Mouse (Mus musculus) stomach, embryonic 16.5 days (tissue): ENCODE measurements at regions not wholly inside any gene's neighbourhood (a gene's known extent, or its start where the extent isn't known, plus 50 kb on each side); places are given as distances from the start of the nearest gene placed in this dataset.
A peak's percentile ranks its signal among the peaks of the same experiment; 100 is the strongest.
"Not testable (repeated sequence)": the region's sequence is repeated elsewhere in the genome, so short reads cannot be mapped to it uniquely, and the experiment has no call there.

Source experiments
- ATAC-seq: fragments of 200-750 bp; cut with Nextera tagmentation; 2 replicates; pipeline ENCODE4 v1.8.0; 2017; ENCODE audit warnings: moderate number of reproducible peaks, moderate TSS enrichment; ENCODE audit not compliant: insufficient read depth, low FRiP score
- H3K27ac ChIP-seq: fragments of 300-500 bp; sonication (generic); 2 replicates; pipeline ENCODE4 v1.5.1; 2014; ENCODE audit warnings: low read length
- H3K27me3 ChIP-seq: fragments of 300-500 bp; sonication (generic); 2 replicates; pipeline ENCODE4 v1.6.1; 2014; ENCODE audit warnings: low read length, control low read depth, mixed read lengths; ENCODE audit not compliant: control insufficient read depth, insufficient read depth
- H3K36me3 ChIP-seq: fragments of 300-500 bp; sonication (generic); 2 replicates; pipeline ENCODE4 v1.6.1; 2014; ENCODE audit warnings: low read length; ENCODE audit not compliant: control insufficient read depth, insufficient read depth
- H3K4me1 ChIP-seq: fragments of 300-500 bp; sonication (generic); 2 replicates; pipeline ENCODE4 v1.6.1; 2014; ENCODE audit warnings: low read length, control low read depth, mixed read lengths; ENCODE audit not compliant: control insufficient read depth, insufficient read depth
- H3K4me2 ChIP-seq: fragments of 300-500 bp; sonication (generic); 2 replicates; pipeline ENCODE4 v1.6.1; 2014; ENCODE audit warnings: low read depth, low read length, mixed read lengths
- H3K4me3 ChIP-seq: fragments of 300-500 bp; sonication (generic); replicated peaks from 2 replicates; pipeline ENCODE4 v1.5.1; 2014; ENCODE audit warnings: mild to moderate bottlenecking, low read length
- H3K9ac ChIP-seq: fragments of 300-500 bp; sonication (generic); 2 replicates; pipeline ENCODE4 v1.6.1; 2014; ENCODE audit warnings: low read length
- H3K9me3 ChIP-seq: fragments of 300-500 bp; sonication (generic); replicated peaks from 2 replicates; pipeline ENCODE4 v1.6.1; 2016; ENCODE audit warnings: low read length, control low read depth; ENCODE audit not compliant: control insufficient read depth
- WGBS: fragments of 180-500 bp; shearing (Covaris S2); extraction: QIAGEN DNeasy Blood & Tissue Kit; methylation state at CpG from one replicate; pipeline ENCODE4 v1.1.7; 2014; 5-methylcytosine and 5-hydroxymethylcytosine counted together

GRCm38 (mm10) chr10:99320797-99321196 is 57.8 kb downstream of the Dusp6 start:
- Histone ChIP-seq H3K36me3 (no peaks in the 10 kb centered on the region; the same call in 1 of the 2 replicates), H3K4me2 (no peak overlapping the region), H3K27ac (no peak overlapping the region), H3K4me1 (no peaks in the 10 kb centered on the region), H3K9ac (no peak overlapping the region), H3K27me3 (no peaks in the 10 kb centered on the region), H3K4me3 (no peak overlapping the region), H3K9me3 (no peaks in the 10 kb centered on the region)
- WGBS = 38% methylated on average over 8 of the region's 8 CpGs
- no peak for ATAC-seq

GRCm38 (mm10) chr10:99323358-99323757 is 60.3 kb downstream of the Dusp6 start:
- H3K4me1 ChIP-seq = no peaks in the 10 kb centered on the region
- no peak overlapping the region for H3K9ac ChIP-seq
- 75% methylated on average over 8 of the region's 8 CpGs for WGBS
- no peaks in the 10 kb centered on the region for H3K27me3 ChIP-seq
- H3K4me3 ChIP-seq = no peak overlapping the region
- no peak for ATAC-seq
- no peak overlapping the region for H3K4me2 ChIP-seq
- H3K36me3 ChIP-seq = no peaks in the 10 kb centered on the region; the same call in 1 of the 2 replicates
- no peak overlapping the region for H3K27ac ChIP-seq
- no peaks in the 10 kb centered on the region for H3K9me3 ChIP-seq

DNA sequence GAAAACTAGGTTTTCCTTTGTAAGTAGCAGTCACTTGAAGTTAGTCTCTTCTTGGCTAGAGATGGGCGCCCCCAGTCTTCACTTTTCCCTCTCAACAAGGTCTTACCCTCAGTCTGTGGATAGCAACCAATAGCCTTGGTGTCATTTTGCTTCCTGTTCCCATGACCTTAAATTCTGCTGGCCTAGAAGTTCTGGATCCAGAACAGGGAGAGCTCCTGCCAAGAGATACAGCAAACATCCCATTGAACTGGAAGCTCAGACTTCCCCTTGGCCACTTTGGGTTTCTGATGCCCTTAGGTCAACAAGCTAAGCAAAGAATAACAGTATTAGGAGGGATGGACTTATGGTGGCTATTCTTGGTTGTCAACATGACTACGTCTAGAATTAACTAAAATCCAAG is 64.5 kb downstream of the Dusp6 start:
- no peaks in the 10 kb centered on the region for H3K9me3 ChIP-seq
- 86% methylated on average over 2 of the region's 2 CpGs for WGBS
- no peak for ATAC-seq
- H3K4me1 ChIP-seq = no peaks in the 10 kb centered on the region
- H3K4me2 ChIP-seq = no peak overlapping the region
- no peaks in the 10 kb centered on the region for H3K27me3 ChIP-seq
- no peak overlapping the region for H3K9ac ChIP-seq
- no peaks in the 10 kb centered on the region; the same call in 1 of the 2 replicates for H3K36me3 ChIP-seq
- no peak overlapping the region for H3K4me3 ChIP-seq
- H3K27ac ChIP-seq = no peak overlapping the region

GRCm38 (mm10) chr10:99328568-99328967 is 65.5 kb downstream of the Dusp6 start:
- H3K36me3 ChIP-seq = no peaks in the 10 kb centered on the region; the same call in 1 of the 2 replicates
- no peak overlapping the region for H3K9ac ChIP-seq
- H3K27me3 ChIP-seq = no peaks in the 10 kb centered on the region
- H3K4me3 ChIP-seq = no peak overlapping the region
- no peak overlapping the region for H3K27ac ChIP-seq
- ATAC-seq = no peak
- 90% methylated on average over 8 of the region's 8 CpGs for WGBS
- H3K9me3 ChIP-seq = no peaks in the 10 kb centered on the region
- H3K4me2 ChIP-seq = no peak overlapping the region
- no peaks in the 10 kb centered on the region for H3K4me1 ChIP-seq

DNA sequence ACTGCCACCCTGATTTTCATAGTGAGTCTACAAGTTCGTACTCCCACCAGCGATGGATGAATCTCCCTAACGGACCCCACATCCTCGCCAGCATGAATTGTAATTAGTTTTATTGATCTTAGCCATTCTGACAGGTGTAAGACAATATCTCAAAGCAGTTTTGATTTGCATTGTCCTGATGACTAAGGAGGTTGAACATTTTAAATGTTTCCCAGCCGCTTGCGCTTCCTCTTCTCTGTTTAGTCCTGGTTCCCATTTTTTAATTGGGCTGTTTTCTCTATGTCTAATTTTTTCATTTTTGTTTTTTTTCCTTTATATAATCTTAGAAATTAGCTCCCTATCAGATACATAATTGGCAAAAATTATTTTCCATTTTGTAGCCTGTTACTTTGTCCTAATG is 66.4 kb downstream of the Dusp6 start:
- Histone ChIP-seq H3K9ac (no peak overlapping the region), H3K27ac (no peak overlapping the region), H3K4me1 (no peaks in the 10 kb centered on the region), H3K36me3 (no peaks in the 10 kb centered on the region), H3K4me2 (no peak overlapping the region), H3K27me3 (no peaks in the 10 kb centered on the region), H3K9me3 (no peaks in the 10 kb centered on the region), H3K4me3 (no peak overlapping the region)
- no peak for ATAC-seq
- 88% methylated on average over 6 of the region's 6 CpGs for WGBS

- no peak overlapping the region for H3K4me2 ChIP-seq
- H3K9me3 ChIP-seq = no peaks in the 10 kb centered on the region
- no peak for ATAC-seq
- no peak overlapping the region for H3K27ac ChIP-seq
- H3K4me1 ChIP-seq = no peaks in the 10 kb centered on the region
- 56% methylated on average over 7 of the region's 7 CpGs for WGBS
- H3K4me3 ChIP-seq = no peak overlapping the region
- H3K9ac ChIP-seq = no peak overlapping the region
- H3K36me3 ChIP-seq = no peaks in the 10 kb centered on the region
- no peaks in the 10 kb centered on the region for H3K27me3 ChIP-seq
Observed at GRCm38 (mm10) chr10:99330519-99330918, 67.5 kb downstream of the Dusp6 start.

- Histone ChIP-seq H3K27me3 (no peaks in the 10 kb centered on the region), H3K36me3 (no peaks in the 10 kb centered on the region), H3K9me3 (no peaks in the 10 kb centered on the region), H3K4me3 (no peak overlapping the region), H3K4me2 (no peak overlapping the region), H3K27ac (no peak overlapping the region), H3K9ac (no peak overlapping the region), H3K4me1 (no peaks in the 10 kb centered on the region)
- ATAC-seq = peak; percentile 29; the same call in 1 of the 2 replicates
- WGBS = 80% methylated on average over 12 of the region's 12 CpGs
Observed at GRCm38 (mm10) chr10:99331876-99332275, 68.8 kb downstream of the Dusp6 start.

DNA sequence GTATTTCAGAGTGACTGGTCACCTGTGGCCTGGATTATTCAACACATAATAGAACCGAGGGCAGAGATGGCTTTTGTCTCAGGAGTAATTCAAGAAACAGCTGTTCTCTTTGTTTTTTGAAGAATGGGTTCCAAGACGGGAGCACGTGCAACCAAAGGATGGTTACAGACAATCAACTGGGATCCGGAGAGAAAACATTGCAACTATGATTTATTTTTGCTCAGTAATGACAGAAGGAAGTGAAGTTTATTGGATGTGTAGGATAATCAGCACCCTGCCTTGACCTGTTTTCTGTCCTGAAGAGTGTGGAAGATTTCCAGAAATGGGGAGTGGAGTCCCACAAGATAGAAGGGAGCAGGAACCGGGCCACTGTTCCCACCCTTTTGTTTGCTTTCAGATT is 70.8 kb downstream of the Dusp6 start:
- no peak overlapping the region for H3K9ac ChIP-seq
- H3K27ac ChIP-seq = no peak overlapping the region
- H3K9me3 ChIP-seq = no peaks in the 10 kb centered on the region
- WGBS = 68% methylated on average over 5 of the region's 5 CpGs
- no peaks in the 10 kb centered on the region for H3K27me3 ChIP-seq
- no peak overlapping the region for H3K4me3 ChIP-seq
- ATAC-seq = no peak
- no peak overlapping the region for H3K4me2 ChIP-seq
- H3K36me3 ChIP-seq = no peaks in the 10 kb centered on the region
- no peaks in the 10 kb centered on the region for H3K4me1 ChIP-seq

- Histone ChIP-seq H3K4me1 (no peaks in the 10 kb centered on the region), H3K27me3 (no peaks in the 10 kb centered on the region), H3K4me2 (no peak overlapping the region), H3K9ac (no peak overlapping the region), H3K27ac (no peak overlapping the region), H3K36me3 (no peaks in the 10 kb centered on the region), H3K9me3 (no peaks in the 10 kb centered on the region), H3K4me3 (no peak overlapping the region)
- 59% methylated on average over 4 of the region's 4 CpGs for WGBS
- ATAC-seq = no peak
Observed at GRCm38 (mm10) chr10:99336091-99336490, 73.1 kb downstream of the Dusp6 start.

GRCm38 (mm10) chr10:99338790-99339189 is 75.8 kb downstream of the Dusp6 start:
- not testable (repeated sequence) for H3K9ac ChIP-seq, H3K4me2 ChIP-seq, H3K4me1 ChIP-seq, H3K9me3 ChIP-seq, H3K27me3 ChIP-seq, ATAC-seq, H3K27ac ChIP-seq, H3K4me3 ChIP-seq, H3K36me3 ChIP-seq
- WGBS = 96% methylated on average over 8 of the region's 11 CpGs
